Mouse (Mus musculus) CH12.LX (cell line): ENCODE results near the gene Calcoco1.

Experiments
- CTCF ChIP-seq, 2 experiments: IDR thresholded peaks in 1 of 2; conservative IDR thresholded peaks in 1 of 2; 2 replicates each; pipeline ENCODE4 v1.5.1; 2011 to 2012; ENCODE audit warnings: low read depth in 2 of 2, low read length in 2 of 2, improper control_type of control experiment in 1 of 2, inconsistent platforms in 1 of 2, mild to moderate bottlenecking in 1 of 2, moderate library complexity in 1 of 2
- E2F4 ChIP-seq: IDR thresholded peaks from 2 replicates; pipeline ENCODE4 v1.6.1; 2011; ENCODE audit warnings: low read depth, low read length, improper control_type of control experiment; ENCODE audit not compliant: insufficient replicate concordance
- ELF1 ChIP-seq: IDR thresholded peaks from 2 replicates; pipeline ENCODE4 v1.6.1; 2014; ENCODE audit warnings: low read depth, mild to moderate bottlenecking, inconsistent platforms, low read length, improper control_type of control experiment
- EP300 ChIP-seq: IDR thresholded peaks from 2 replicates; pipeline ENCODE4 v1.6.1; 2011; ENCODE audit warnings: low read length, improper control_type of control experiment
- POLR2A ChIP-seq: IDR thresholded peaks from 2 replicates; pipeline ENCODE4 v1.6.1; 2011; ENCODE audit warnings: low read depth, mild to moderate bottlenecking, improper control_type of control experiment, low read length
- POLR2AphosphoS2 ChIP-seq: IDR thresholded peaks from 2 replicates; pipeline ENCODE4 v1.6.1; 2011; ENCODE audit warnings: low read depth, low read length, improper control_type of control experiment
- USF1 ChIP-seq: IDR thresholded peaks from 2 replicates; pipeline ENCODE4 v1.6.1; 2014; ENCODE audit warnings: low read depth, mild to moderate bottlenecking, inconsistent platforms, low read length, improper control_type of control experiment
- USF2 ChIP-seq: conservative IDR thresholded peaks from 2 replicates; pipeline ENCODE4 v1.6.1; 2011; ENCODE audit warnings: low read depth, low read length, improper control_type of control experiment

- TF ChIP-seq CTCF (conservative IDR thresholded peaks at IDR 0.05 in 1 of 2, IDR thresholded peaks at IDR 0.05 in 1 of 2; ENCODE audit: low read depth in 2 of 2, low read length in 2 of 2) (peak; percentile 81 to 100), ELF1 (peak; percentile 68), E2F4 (peak; percentile 39; the same call in 1 of the 2 replicates), USF1 (no peak), EP300 (peak; percentile 36; the same call in 1 of the 2 replicates), POLR2A (peak; percentile 95), USF2 (peak; percentile 22; the same call in 1 of the 2 replicates), POLR2AphosphoS2 (peak; percentile 65; the same call in 1 of the 2 replicates)
Measured at GRCm38 (mm10) chr15:102670767-102671575, 51.0 kb downstream of the Calcoco1 start.
